Mouse (Mus musculus): ENCODE data around the gene Akap1. TPM values are rescaled to one million over a fixed set of nuclear protein-coding genes. Genes with fewer than 3 reads are reported as not detected.

Akap1 gene
- polyA plus RNA-seq, 2 experiments: 5.8 to 9.1 TPM

GRCm38 (mm10) chr11:88853588-88853987 is 10.8 kb downstream of the Akap1 start:
- WGBS (ENCODE audit: insufficient replicate concordance): 76% methylated on average over 2 of the region's 2 CpGs
- no peak overlapping the region for H3K9ac ChIP-seq (replicated peaks)
- TF ChIP-seq EP300 (IDR thresholded peaks at IDR 0.05; ENCODE audit: low read depth): no peak
- no peak for TF ChIP-seq CTCF (IDR thresholded peaks at IDR 0.05; ENCODE audit: low read depth)
- no peak overlapping the region for H3K4me2 ChIP-seq (ENCODE audit: low read depth)
- H3K36me3 ChIP-seq (replicated peaks; ENCODE audit: control insufficient read depth, insufficient read depth, low read depth): no peaks in the 10 kb centered on the region
- ATAC-seq (ENCODE audit: insufficient read depth) (no peak), DNase-seq (ENCODE audit: low read depth in 3 of 3, low spot score in 3 of 3) (no peak)
- no peak overlapping the region for H3K27ac ChIP-seq
- H3K27me3 ChIP-seq (ENCODE audit: control insufficient read depth, insufficient read depth, low read length): no peaks in the 10 kb centered on the region
- no peaks in the 10 kb centered on the region; a peak in 1 of 4 replicates for H3K4me1 ChIP-seq (replicated peaks; ENCODE audit: control insufficient read depth in 2 of 2, insufficient read depth in 2 of 2, low read length in 1 of 2)
- H3K4me3 ChIP-seq (ENCODE audit: insufficient read depth in 1 of 2, low read depth in 2 of 2, low read length in 2 of 2): no peak overlapping the region
- no peaks in the 10 kb centered on the region for H3K9me3 ChIP-seq (ENCODE audit: control insufficient read depth, low read length)

GRCm38 (mm10) chr11:88852806-88853205 is 11.6 kb downstream of the Akap1 start:
- no peak for TF ChIP-seq EP300 (IDR thresholded peaks at IDR 0.05; ENCODE audit: low read depth)
- TF ChIP-seq CTCF (IDR thresholded peaks at IDR 0.05; ENCODE audit: low read depth): no peak
- H3K4me1 ChIP-seq (replicated peaks; ENCODE audit: control insufficient read depth in 2 of 2, insufficient read depth in 2 of 2, low read length in 1 of 2): no peaks in the 10 kb centered on the region; a peak in 1 of 4 replicates
- WGBS (ENCODE audit: insufficient replicate concordance): 82% methylated on average over 4 of the region's 4 CpGs
- no peak overlapping the region for H3K9ac ChIP-seq (replicated peaks)
- no peak overlapping the region for H3K4me3 ChIP-seq (ENCODE audit: insufficient read depth in 1 of 2, low read depth in 2 of 2, low read length in 2 of 2)
- H3K4me2 ChIP-seq (ENCODE audit: low read depth): no peak overlapping the region
- ATAC-seq (ENCODE audit: insufficient read depth) (no peak), DNase-seq (ENCODE audit: low read depth in 3 of 3, low spot score in 3 of 3) (no peak)
- H3K9me3 ChIP-seq (ENCODE audit: control insufficient read depth, low read length): no peaks in the 10 kb centered on the region
- no peak overlapping the region for H3K27ac ChIP-seq
- H3K27me3 ChIP-seq (ENCODE audit: control insufficient read depth, insufficient read depth, low read length): no peaks in the 10 kb centered on the region
- no peaks in the 10 kb centered on the region for H3K36me3 ChIP-seq (replicated peaks; ENCODE audit: control insufficient read depth, insufficient read depth, low read depth)

GRCm38 (mm10) chr11:88851049-88851825 is 13.1 kb downstream of the Akap1 start:
- Histone ChIP-seq H3K4me2 (ENCODE audit: low read depth) (no peak overlapping the region), H3K36me3 (replicated peaks; ENCODE audit: control insufficient read depth, insufficient read depth, low read depth) (no peaks in the 10 kb centered on the region), H3K4me1 (replicated peaks; ENCODE audit: control insufficient read depth in 2 of 2, insufficient read depth in 2 of 2, low read length in 1 of 2) (no peaks in the 10 kb centered on the region; a peak in 1 of 4 replicates), H3K27me3 (ENCODE audit: control insufficient read depth, insufficient read depth, low read length) (no peaks in the 10 kb centered on the region), H3K9ac (replicated peaks) (no peak overlapping the region), H3K4me3 (ENCODE audit: insufficient read depth in 1 of 2, low read depth in 2 of 2, low read length in 2 of 2) (no peak overlapping the region), H3K27ac (no peak overlapping the region), H3K9me3 (ENCODE audit: control insufficient read depth, low read length) (no peaks in the 10 kb centered on the region)
- TF ChIP-seq CTCF (IDR thresholded peaks at IDR 0.05; ENCODE audit: low read depth): no peak
- no peak for TF ChIP-seq EP300 (IDR thresholded peaks at IDR 0.05; ENCODE audit: low read depth)
- ATAC-seq (ENCODE audit: insufficient read depth) (no peak), DNase-seq (ENCODE audit: low read depth in 3 of 3, low spot score in 3 of 3) (no peak)
- 79% methylated on average over 15 of the region's 15 CpGs for WGBS (ENCODE audit: insufficient replicate concordance)

DNA sequence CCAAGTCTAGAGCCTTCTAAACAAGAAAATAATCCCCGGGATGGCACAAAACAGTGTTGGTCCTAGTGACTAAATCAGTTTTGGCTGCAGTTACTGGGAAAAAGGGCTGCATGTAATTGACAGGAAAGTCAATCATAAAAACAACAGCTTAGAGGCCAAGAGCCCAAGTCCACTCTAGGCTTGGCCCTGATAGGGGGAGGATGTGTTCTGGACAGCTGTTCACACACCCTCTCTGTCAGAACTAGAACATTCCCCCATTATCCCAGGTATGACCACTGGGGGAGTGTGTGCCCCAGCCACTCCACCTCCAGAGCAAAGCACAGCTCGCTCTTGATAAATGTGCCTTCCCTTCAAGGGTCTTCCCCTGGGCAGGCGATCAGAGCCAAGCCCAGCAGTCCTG is 14.7 kb downstream of the Akap1 start:
- DNase-seq (ENCODE audit: low read depth in 3 of 3, low spot score in 3 of 3): no peak
- no peak overlapping the region for H3K4me2 ChIP-seq (ENCODE audit: low read depth)
- no peak for ATAC-seq (ENCODE audit: insufficient read depth)
- TF ChIP-seq CTCF (IDR thresholded peaks at IDR 0.05; ENCODE audit: low read depth) (peak; percentile 32; the same call in 1 of the 2 replicates), EP300 (IDR thresholded peaks at IDR 0.05; ENCODE audit: low read depth) (no peak)
- no peaks in the 10 kb centered on the region for H3K36me3 ChIP-seq (replicated peaks; ENCODE audit: control insufficient read depth, insufficient read depth, low read depth)
- H3K4me3 ChIP-seq (ENCODE audit: insufficient read depth in 1 of 2, low read depth in 2 of 2, low read length in 2 of 2): no peak overlapping the region
- H3K27ac ChIP-seq: no peak overlapping the region
- H3K9ac ChIP-seq (replicated peaks): no peak overlapping the region
- H3K27me3 ChIP-seq (ENCODE audit: control insufficient read depth, insufficient read depth, low read length): no peaks in the 10 kb centered on the region
- WGBS (ENCODE audit: insufficient replicate concordance): 68% methylated on average over 3 of the region's 3 CpGs
- no peaks in the 10 kb centered on the region for H3K9me3 ChIP-seq (ENCODE audit: control insufficient read depth, low read length)
- H3K4me1 ChIP-seq (replicated peaks; ENCODE audit: control insufficient read depth in 2 of 2, insufficient read depth in 2 of 2, low read length in 1 of 2): no peaks in the 10 kb centered on the region; a peak in 1 of 4 replicates

DNA sequence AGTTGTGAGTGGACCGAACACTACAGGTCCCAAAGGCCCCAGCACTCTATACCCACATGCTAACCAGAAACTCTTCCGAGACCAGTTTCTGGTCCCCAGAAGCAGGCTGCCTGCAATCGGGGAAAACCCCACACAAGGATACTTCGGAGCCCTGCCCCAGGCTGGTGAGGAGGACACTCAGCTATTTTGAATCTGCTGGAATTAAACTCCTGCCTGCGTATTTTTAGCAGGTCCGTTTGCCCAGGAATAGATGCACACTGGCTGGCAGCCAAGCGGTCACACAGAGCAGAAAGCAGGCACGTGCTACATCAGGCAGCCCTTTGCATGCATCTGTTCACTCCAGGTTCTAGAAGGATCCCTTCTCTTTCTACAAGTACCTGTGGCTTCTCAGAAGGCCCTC is 15.1 kb downstream of the Akap1 start:
- no peak for TF ChIP-seq CTCF (IDR thresholded peaks at IDR 0.05; ENCODE audit: low read depth)
- TF ChIP-seq EP300 (IDR thresholded peaks at IDR 0.05; ENCODE audit: low read depth): no peak
- Histone ChIP-seq H3K4me3 (ENCODE audit: insufficient read depth in 1 of 2, low read depth in 2 of 2, low read length in 2 of 2) (no peak overlapping the region), H3K9me3 (ENCODE audit: control insufficient read depth, low read length) (no peaks in the 10 kb centered on the region), H3K4me2 (ENCODE audit: low read depth) (no peak overlapping the region), H3K9ac (replicated peaks) (no peak overlapping the region), H3K27me3 (ENCODE audit: control insufficient read depth, insufficient read depth, low read length) (no peaks in the 10 kb centered on the region), H3K4me1 (replicated peaks; ENCODE audit: control insufficient read depth in 2 of 2, insufficient read depth in 2 of 2, low read length in 1 of 2) (no peaks in the 10 kb centered on the region; a peak in 1 of 4 replicates), H3K27ac (no peak overlapping the region), H3K36me3 (replicated peaks; ENCODE audit: control insufficient read depth, insufficient read depth, low read depth) (no peaks in the 10 kb centered on the region)
- no peak for ATAC-seq (ENCODE audit: insufficient read depth)
- 75% methylated on average over 8 of the region's 8 CpGs for WGBS (ENCODE audit: insufficient replicate concordance)
- DNase-seq (ENCODE audit: low read depth in 3 of 3, low spot score in 3 of 3): no peak

All from liver, embryonic 14.5 days (tissue).